Mouse (Mus musculus): ENCODE measurements around the gene Mfsd4b3.

DNA sequence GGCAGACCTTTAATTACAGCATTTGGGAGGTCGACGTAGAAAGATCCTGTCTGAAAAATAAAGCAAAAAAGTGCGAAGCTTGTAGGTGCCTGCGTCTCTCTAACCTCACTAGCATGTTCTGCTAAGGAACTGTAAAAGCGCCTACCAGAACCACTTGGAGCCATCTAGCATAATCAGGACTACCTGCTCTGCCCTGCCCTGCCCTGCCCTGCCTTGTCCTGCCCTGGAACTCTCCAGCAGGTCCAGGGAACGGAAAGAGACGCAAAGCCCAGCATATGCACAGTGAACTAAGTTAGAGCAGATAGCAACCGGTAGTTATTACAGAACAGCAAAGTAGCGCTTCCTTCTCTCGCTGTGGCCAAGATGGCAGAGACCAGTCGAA lies 479 bp upstream of the Mfsd4b3 start:
- TF ChIP-seq CTCF (IDR thresholded peaks at IDR 0.05; ENCODE audit: low read depth, low read length) (no peak), POLR2A (IDR thresholded peaks at IDR 0.05; ENCODE audit: extremely low read depth, insufficient read depth, low read length) (no peak)

Data from liver, adult 2 months (tissue).